Mouse (Mus musculus): ENCODE data around the gene Sox5. TPM values are rescaled to one million over a fixed set of nuclear protein-coding genes. Genes with fewer than 3 reads are reported as not detected.
A peak's percentile ranks its signal among the peaks of the same experiment; 100 is the strongest.

The Sox5 gene
- polyA plus RNA-seq, 2 experiments, result 1.6 to 1.7 TPM

GRCm38 (mm10) chr6:144773736-144774135 is 8.0 kb downstream of the Sox5 start:
- TF ChIP-seq CTCF (IDR thresholded peaks at IDR 0.05; ENCODE audit: low read depth) (no peak), EP300 (IDR thresholded peaks at IDR 0.05; ENCODE audit: low read depth) (no peak)
- no peak for ATAC-seq (ENCODE audit: insufficient read depth)
- H3K4me1 ChIP-seq (replicated peaks; ENCODE audit: control insufficient read depth in 2 of 2, insufficient read depth in 2 of 2, low read length in 1 of 2), result peaks cover 0 to 7% of the 10 kb centered on the region in 2 experiments; a peak in 2 of 4 replicates

GRCm38 (mm10) chr6:144772985-144773384 is 8.8 kb downstream of the Sox5 start:
- Histone ChIP-seq H3K4me3 (ENCODE audit: insufficient read depth in 1 of 2, low read depth in 2 of 2, low read length in 2 of 2) (no peak overlapping the region), H3K27me3 (ENCODE audit: control insufficient read depth, insufficient read depth, low read length) (no peaks in the 10 kb centered on the region), H3K4me1 (replicated peaks; ENCODE audit: control insufficient read depth in 2 of 2, insufficient read depth in 2 of 2, low read length in 1 of 2) (peaks cover 0 to 7% of the 10 kb centered on the region in 2 experiments; a peak in 2 of 4 replicates), H3K9ac (replicated peaks) (no peak overlapping the region), H3K4me2 (ENCODE audit: low read depth) (no peak overlapping the region), H3K36me3 (replicated peaks; ENCODE audit: control insufficient read depth, insufficient read depth, low read depth) (no peaks in the 10 kb centered on the region), H3K27ac (no peak overlapping the region), H3K9me3 (ENCODE audit: control insufficient read depth, low read length) (no peaks in the 10 kb centered on the region)
- ATAC-seq (ENCODE audit: insufficient read depth) (no peak), DNase-seq (ENCODE audit: low read depth in 3 of 3, low spot score in 3 of 3) (no peak)
- TF ChIP-seq CTCF (IDR thresholded peaks at IDR 0.05; ENCODE audit: low read depth) (no peak), EP300 (IDR thresholded peaks at IDR 0.05; ENCODE audit: low read depth) (no peak)
- WGBS (ENCODE audit: insufficient replicate concordance), result 40% methylated on average over 2 of the region's 2 CpGs

More at GRCm38 (mm10) chr6:144773736-144774135, 8.0 kb downstream of the Sox5 start:
- Histone ChIP-seq H3K9ac (replicated peaks) (no peak overlapping the region), H3K4me2 (ENCODE audit: low read depth) (no peak overlapping the region), H3K36me3 (replicated peaks; ENCODE audit: control insufficient read depth, insufficient read depth, low read depth) (no peaks in the 10 kb centered on the region), H3K4me3 (ENCODE audit: insufficient read depth in 1 of 2, low read depth in 2 of 2, low read length in 2 of 2) (no peak overlapping the region), H3K27me3 (ENCODE audit: control insufficient read depth, insufficient read depth, low read length) (no peaks in the 10 kb centered on the region), H3K9me3 (ENCODE audit: control insufficient read depth, low read length) (no peaks in the 10 kb centered on the region), H3K27ac (no peak overlapping the region)
- DNase-seq (ENCODE audit: low read depth in 3 of 3, low spot score in 3 of 3), result no peak
- 78% methylated on average over 6 of the region's 6 CpGs for WGBS (ENCODE audit: insufficient replicate concordance)

- WGBS (ENCODE audit: insufficient replicate concordance), result 41% methylated on average over 15 of the region's 15 CpGs
- Histone ChIP-seq H3K4me3 (ENCODE audit: insufficient read depth in 1 of 2, low read depth in 2 of 2, low read length in 2 of 2) (no peak overlapping the region), H3K4me2 (ENCODE audit: low read depth) (no peak overlapping the region), H3K27me3 (ENCODE audit: control insufficient read depth, insufficient read depth, low read length) (no peaks in the 10 kb centered on the region), H3K27ac (no peak overlapping the region), H3K4me1 (replicated peaks; ENCODE audit: control insufficient read depth in 2 of 2, insufficient read depth in 2 of 2, low read length in 1 of 2) (peaks cover 0 to 7% of the 10 kb centered on the region in 2 experiments; a peak in 2 of 4 replicates), H3K9me3 (ENCODE audit: control insufficient read depth, low read length) (no peaks in the 10 kb centered on the region), H3K36me3 (replicated peaks; ENCODE audit: control insufficient read depth, insufficient read depth, low read depth) (no peaks in the 10 kb centered on the region), H3K9ac (replicated peaks) (no peak overlapping the region)
- DNase-seq (ENCODE audit: low read depth in 3 of 3, low spot score in 3 of 3), result no peak
- TF ChIP-seq EP300 (IDR thresholded peaks at IDR 0.05; ENCODE audit: low read depth) (no peak), CTCF (IDR thresholded peaks at IDR 0.05; ENCODE audit: low read depth) (no peak)
- ATAC-seq (ENCODE audit: insufficient read depth), result peak; percentile 55
These were observed 9.4 kb downstream of the Sox5 start for GRCm38 (mm10) chr6:144772175-144772918.

DNA sequence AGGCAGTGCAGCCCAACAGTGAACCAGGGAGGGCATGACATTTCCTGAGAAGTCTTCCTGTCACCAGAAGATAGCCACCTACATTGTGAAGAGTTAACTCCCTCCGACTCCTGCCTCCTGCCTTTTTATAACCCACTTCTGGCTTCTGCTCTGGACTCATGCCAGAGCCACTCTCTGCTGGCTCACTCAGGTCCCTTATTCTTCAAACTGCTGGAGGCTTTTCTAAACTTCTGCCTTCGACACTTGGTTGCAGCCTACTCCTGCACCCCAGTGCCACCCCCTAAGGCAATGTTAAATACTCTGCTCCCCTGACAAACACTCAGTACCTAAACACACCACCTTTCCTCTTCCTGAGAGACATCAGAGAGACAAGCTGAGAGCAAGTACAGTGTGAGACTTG is 12.7 kb downstream of the Sox5 start:
- no peak for TF ChIP-seq EP300 (IDR thresholded peaks at IDR 0.05; ENCODE audit: low read depth)
- TF ChIP-seq CTCF (IDR thresholded peaks at IDR 0.05; ENCODE audit: low read depth), result no peak
- no peak for DNase-seq (ENCODE audit: low read depth in 3 of 3, low spot score in 3 of 3)
- no peak for ATAC-seq (ENCODE audit: insufficient read depth)
- Histone ChIP-seq H3K9me3 (ENCODE audit: control insufficient read depth, low read length) (no peaks in the 10 kb centered on the region), H3K4me3 (ENCODE audit: insufficient read depth in 1 of 2, low read depth in 2 of 2, low read length in 2 of 2) (no peak overlapping the region), H3K4me1 (replicated peaks; ENCODE audit: control insufficient read depth in 2 of 2, insufficient read depth in 2 of 2, low read length in 1 of 2) (peaks cover 0 to 7% of the 10 kb centered on the region in 2 experiments; a peak in 2 of 4 replicates), H3K27ac (no peak overlapping the region), H3K4me2 (ENCODE audit: low read depth) (no peak overlapping the region), H3K36me3 (replicated peaks; ENCODE audit: control insufficient read depth, insufficient read depth, low read depth) (no peaks in the 10 kb centered on the region), H3K27me3 (ENCODE audit: control insufficient read depth, insufficient read depth, low read length) (no peaks in the 10 kb centered on the region), H3K9ac (replicated peaks) (no peak overlapping the region)
- 24% methylated on average over 2 of the region's 2 CpGs for WGBS (ENCODE audit: insufficient replicate concordance)

DNA sequence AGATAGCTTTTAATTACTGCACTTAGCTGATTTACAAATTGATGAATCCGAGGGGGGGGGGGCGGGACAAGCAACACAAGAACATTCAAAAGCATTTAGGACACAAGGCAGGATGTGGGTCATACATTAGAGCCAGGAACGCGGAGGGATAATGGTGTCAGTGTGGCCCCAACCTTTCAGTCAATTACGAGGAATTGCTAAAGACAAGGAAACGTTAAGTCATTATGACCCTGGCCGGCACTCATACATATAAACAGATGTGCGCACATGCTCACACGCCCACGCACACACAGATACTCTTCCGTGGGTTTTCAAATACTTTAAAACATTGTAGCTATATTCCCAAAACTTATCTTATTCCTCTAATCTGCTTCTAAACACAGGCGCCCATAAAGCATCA is 19.9 kb downstream of the Sox5 start:
- TF ChIP-seq CTCF (IDR thresholded peaks at IDR 0.05; ENCODE audit: low read depth), result no peak
- TF ChIP-seq EP300 (IDR thresholded peaks at IDR 0.05; ENCODE audit: low read depth), result no peak
- whole genome bisulfite sequencing (ENCODE audit: insufficient replicate concordance), result 63% methylated on average over 12 of the region's 12 CpGs

More for the DNA sequence above, 19.9 kb downstream of the Sox5 start:
- no peak for ATAC-seq (ENCODE audit: insufficient read depth)
- no peaks in the 10 kb centered on the region for H3K27me3 ChIP-seq (ENCODE audit: control insufficient read depth, insufficient read depth, low read length)
- no peak overlapping the region for H3K9ac ChIP-seq (replicated peaks)
- H3K4me2 ChIP-seq (ENCODE audit: low read depth), result no peak overlapping the region
- no peak overlapping the region for H3K4me3 ChIP-seq (ENCODE audit: insufficient read depth in 1 of 2, low read depth in 2 of 2, low read length in 2 of 2)
- peaks cover 0 to 4% of the 10 kb centered on the region in 2 experiments; a peak in 2 of 4 replicates for H3K4me1 ChIP-seq (replicated peaks; ENCODE audit: control insufficient read depth in 2 of 2, insufficient read depth in 2 of 2, low read length in 1 of 2)
- H3K27ac ChIP-seq, result no peak overlapping the region
- DNase-seq (ENCODE audit: low read depth in 3 of 3, low spot score in 3 of 3), result no peak
- H3K9me3 ChIP-seq (ENCODE audit: control insufficient read depth, low read length), result no peaks in the 10 kb centered on the region
- H3K36me3 ChIP-seq (replicated peaks; ENCODE audit: control insufficient read depth, insufficient read depth, low read depth), result no peaks in the 10 kb centered on the region

Data from liver, embryonic 14.5 days (tissue).